Mouse (Mus musculus): ENCODE results near the gene Ubqln4.

GRCm38 (mm10) chr3:88552676-88553524 is 658 bp upstream of the Ubqln4 start, which contains the start of gene Lamtor2:
- TF ChIP-seq CTCF (IDR thresholded peaks at IDR 0.05; ENCODE audit: borderline replicate concordance, control insufficient read depth, extremely low read depth, insufficient read depth, low read length, poor library complexity) = 0 out of 2 replicates have a peak, but pooled peaks have one; percentile 15
- peak; percentile 72 for TF ChIP-seq POLR2A (IDR thresholded peaks at IDR 0.05; ENCODE audit: control insufficient read depth, extremely low read depth, insufficient read depth, low read length, poor library complexity)

All from thymus, adult 2 months (tissue).